Mouse (Mus musculus) liver, embryonic 12.5 days (tissue): ENCODE measurements around the gene Oca2. TPM values are rescaled to one million over a fixed set of nuclear protein-coding genes. Genes with fewer than 3 reads are reported as not detected.

Experiments used
- ATAC-seq: fragments of 200-750 bp; cut with Nextera tagmentation; 2 replicates; pipeline ENCODE4 v1.8.0; 2017; ENCODE audit warnings: moderate number of reproducible peaks, mild to moderate bottlenecking, moderate library complexity
- H3K27ac ChIP-seq: fragments of 300-500 bp; sonication (generic); 2 replicates; pipeline ENCODE4 v1.5.1; 2016; ENCODE audit warnings: mild to moderate bottlenecking
- H3K27me3 ChIP-seq: fragments of 300-500 bp; sonication (generic); replicated peaks from 2 replicates; pipeline ENCODE4 v1.6.1; 2016; ENCODE audit warnings: mild to moderate bottlenecking, moderate library complexity
- H3K36me3 ChIP-seq: fragments of 300-500 bp; sonication (generic); 2 replicates; pipeline ENCODE4 v1.6.1; 2016; ENCODE audit warnings: mild to moderate bottlenecking, moderate library complexity
- H3K4me1 ChIP-seq: fragments of 300-500 bp; sonication (generic); 2 replicates; pipeline ENCODE4 v1.6.1; 2016
- H3K4me2 ChIP-seq: fragments of 300-500 bp; sonication (generic); 2 replicates; pipeline ENCODE4 v1.6.1; 2016; ENCODE audit warnings: mild to moderate bottlenecking, moderate library complexity
- H3K4me3 ChIP-seq: fragments of 300-500 bp; sonication (generic); 2 replicates; pipeline ENCODE4 v1.5.1; 2016; ENCODE audit warnings: mild to moderate bottlenecking, moderate library complexity
- H3K9ac ChIP-seq: fragments of 300-500 bp; sonication (generic); 2 replicates; pipeline ENCODE4 v1.6.1; 2016; ENCODE audit warnings: mild to moderate bottlenecking, moderate library complexity
- H3K9me3 ChIP-seq: fragments of 300-500 bp; sonication (generic); replicated peaks from 2 replicates; pipeline ENCODE4 v1.6.1; 2016; ENCODE audit warnings: mild to moderate bottlenecking, moderate library complexity
- WGBS: fragments of 180-500 bp; shearing (Covaris S2); methylation state at CpG from one replicate; pipeline ENCODE4 v1.1.7; 2016; ENCODE audit not compliant: insufficient replicate concordance; 5-methylcytosine and 5-hydroxymethylcytosine counted together
- polyA plus RNA-seq: library from polyadenylated mRNA; unstranded; fragments of >200 nt; fragmentation: Nextera tagmentation; extraction: Ambion mirVana; gene quantifications from 2 replicates; pipeline ENCODE4 v1.2.1, GENCODE M21; 2016

Oca2 gene
- polyA plus RNA-seq = not detected in 2 replicates

GRCm38 (mm10) chr7:56239543-56239942 lies at the start of gene Oca2:
Gene Oca2, plus strand, starts transcription at chr7:56239760.
- 39% methylated on average over 3 of the region's 3 CpGs for WGBS
- no peaks in the 10 kb centered on the region for H3K4me1 ChIP-seq
- H3K9me3 ChIP-seq = no peaks in the 10 kb centered on the region
- no peaks in the 10 kb centered on the region for H3K36me3 ChIP-seq
- H3K4me3 ChIP-seq = no peak within 1 kb of the TSS
- no peak within 1 kb of the TSS for H3K9ac ChIP-seq
- no peak within 1 kb of the TSS for H3K27ac ChIP-seq
- no peak for ATAC-seq
- H3K27me3 ChIP-seq = no peaks in the 10 kb centered on the region
- no peak within 1 kb of the TSS for H3K4me2 ChIP-seq

DNA sequence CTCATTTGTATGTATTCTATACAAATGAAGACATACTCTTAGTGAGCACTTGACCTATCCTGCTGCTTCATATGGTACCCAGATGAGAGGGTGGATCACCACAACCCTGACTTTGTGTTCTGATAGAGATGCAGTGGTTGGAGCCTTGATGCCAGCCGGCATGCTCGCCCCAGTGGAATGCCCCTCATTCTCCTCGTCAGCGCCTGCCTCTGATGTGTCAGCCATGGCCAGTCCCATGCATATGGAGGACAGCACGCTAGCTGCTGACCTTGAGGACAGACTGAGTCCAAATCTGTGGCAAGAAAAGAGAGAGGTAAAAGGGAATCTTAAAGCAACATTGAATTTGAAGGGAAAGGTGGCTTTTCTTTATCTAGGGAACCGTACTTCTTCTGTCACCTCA lies 48.5 kb upstream of the Oca2 start:
- no peak for ATAC-seq
- H3K27me3 ChIP-seq = no peaks in the 10 kb centered on the region
- H3K9ac ChIP-seq = no peak overlapping the region
- no peaks in the 10 kb centered on the region for H3K4me1 ChIP-seq
- H3K4me3 ChIP-seq = no peak overlapping the region
- H3K27ac ChIP-seq = no peak overlapping the region
- no peaks in the 10 kb centered on the region for H3K9me3 ChIP-seq
- 90% methylated on average over 6 of the region's 6 CpGs for WGBS
- peaks cover 74% of the 10 kb centered on the region for H3K36me3 ChIP-seq
- no peak overlapping the region for H3K4me2 ChIP-seq

DNA sequence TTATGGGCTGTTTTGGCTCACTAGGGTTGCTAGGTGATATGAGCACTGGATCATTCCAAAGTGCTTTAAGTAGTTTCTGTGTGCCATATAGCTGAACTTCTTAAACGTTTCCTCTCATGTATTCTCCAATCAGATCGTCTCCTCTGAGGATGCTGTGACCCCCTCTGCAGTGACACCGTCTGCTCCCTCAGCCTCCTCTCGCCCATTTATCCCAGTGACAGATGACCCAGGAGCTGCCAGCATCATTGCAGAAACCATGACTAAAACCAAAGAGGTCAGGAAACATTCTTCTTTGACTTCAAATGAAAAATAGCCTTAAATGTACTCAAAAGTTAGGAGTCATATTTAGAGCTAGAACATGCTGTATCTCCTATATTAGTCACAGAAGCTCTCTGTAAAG lies 47.9 kb upstream of the Oca2 start:
- no peak for ATAC-seq
- Histone ChIP-seq H3K4me2 (no peak overlapping the region), H3K27ac (no peak overlapping the region), H3K36me3 (peaks cover 78% of the 10 kb centered on the region), H3K9me3 (no peaks in the 10 kb centered on the region), H3K27me3 (no peaks in the 10 kb centered on the region), H3K9ac (no peak overlapping the region), H3K4me1 (no peaks in the 10 kb centered on the region), H3K4me3 (no peak overlapping the region)
- WGBS = 81% methylated on average over 4 of the region's 4 CpGs

DNA sequence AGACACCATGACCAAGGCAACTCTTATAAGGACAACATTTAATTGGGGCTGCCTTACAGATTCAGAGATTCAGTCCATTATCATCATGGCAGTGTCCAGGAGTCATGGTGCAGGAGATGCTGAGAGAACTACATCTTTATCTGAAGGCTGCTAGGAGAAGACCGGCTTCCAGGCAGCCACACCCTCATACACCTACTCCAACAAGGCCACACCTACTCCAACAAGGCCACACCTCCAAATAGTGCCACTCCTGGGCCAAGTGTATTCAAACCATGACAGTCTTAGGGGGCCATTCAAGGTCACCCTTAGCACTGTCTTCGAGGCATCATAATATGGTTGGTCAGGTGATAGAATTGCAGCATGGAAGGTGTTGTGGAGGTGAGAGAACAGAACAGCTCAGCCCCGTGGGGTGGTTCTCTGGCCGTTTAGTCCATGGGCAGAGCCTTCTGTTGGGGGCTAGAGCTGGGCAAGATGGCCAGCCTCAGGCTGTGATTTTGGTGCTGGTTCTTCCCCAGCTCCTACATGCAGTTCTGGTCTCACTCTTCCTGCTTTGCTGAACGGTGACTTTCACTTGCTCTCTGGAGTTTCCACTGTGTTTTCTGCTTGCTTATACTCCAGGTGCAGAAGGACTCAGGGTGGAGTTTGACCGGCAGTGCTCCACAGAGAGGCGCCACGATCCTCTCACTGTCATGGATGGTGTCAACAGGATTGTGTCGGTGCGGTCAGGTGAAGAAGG lies 37.9 kb upstream of the Oca2 start:
- H3K27ac ChIP-seq = no peak overlapping the region
- peak; percentile 51; the same call in 1 of the 2 replicates for ATAC-seq
- no peak overlapping the region for H3K4me3 ChIP-seq
- peaks cover 92% of the 10 kb centered on the region for H3K36me3 ChIP-seq
- no peaks in the 10 kb centered on the region for H3K9me3 ChIP-seq
- H3K27me3 ChIP-seq = no peaks in the 10 kb centered on the region
- H3K4me2 ChIP-seq = no peak overlapping the region
- WGBS = 82% methylated on average over 10 of the region's 10 CpGs
- no peak overlapping the region for H3K9ac ChIP-seq
- no peaks in the 10 kb centered on the region for H3K4me1 ChIP-seq

- Histone ChIP-seq H3K4me3 (no peak overlapping the region), H3K4me2 (no peak overlapping the region), H3K27ac (no peak overlapping the region), H3K9ac (no peak overlapping the region), H3K27me3 (no peaks in the 10 kb centered on the region), H3K9me3 (no peaks in the 10 kb centered on the region), H3K36me3 (peaks cover 89% of the 10 kb centered on the region), H3K4me1 (no peaks in the 10 kb centered on the region)
- ATAC-seq = no peak
- WGBS = 93% methylated on average over 3 of the region's 3 CpGs
Measured at GRCm38 (mm10) chr7:56202843-56203242, 36.7 kb upstream of the Oca2 start.

DNA sequence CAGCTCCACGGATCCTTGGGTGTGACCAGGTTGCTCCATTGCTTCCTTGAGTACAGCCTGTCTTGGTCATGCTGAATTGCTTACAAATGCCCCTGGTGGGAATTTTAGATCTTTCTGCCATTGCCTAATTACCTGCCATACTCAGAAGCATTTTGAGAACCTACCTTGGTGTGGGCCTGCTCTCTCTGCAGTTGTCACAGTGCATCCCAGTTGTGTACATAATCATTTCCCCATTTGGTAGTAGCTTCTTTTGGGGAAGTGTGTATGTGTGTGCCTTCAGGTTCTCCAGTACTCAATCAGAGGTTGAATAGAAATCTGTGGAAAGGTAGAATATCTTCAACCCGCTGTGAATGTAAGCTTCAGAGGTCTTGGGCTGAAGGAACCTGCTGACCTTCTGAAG lies 36.3 kb upstream of the Oca2 start:
- Histone ChIP-seq H3K9ac (no peak overlapping the region), H3K4me2 (no peak overlapping the region), H3K27ac (no peak overlapping the region), H3K4me3 (no peak overlapping the region), H3K36me3 (peaks cover 87% of the 10 kb centered on the region), H3K9me3 (no peaks in the 10 kb centered on the region), H3K27me3 (no peaks in the 10 kb centered on the region), H3K4me1 (no peaks in the 10 kb centered on the region)
- no peak for ATAC-seq
- WGBS = 92% methylated on average over 2 of the region's 2 CpGs

GRCm38 (mm10) chr7:56204877-56205276 lies 34.7 kb upstream of the Oca2 start:
- no peaks in the 10 kb centered on the region for H3K9me3 ChIP-seq
- no peaks in the 10 kb centered on the region for H3K4me1 ChIP-seq
- H3K36me3 ChIP-seq = peaks cover 89% of the 10 kb centered on the region
- no peak overlapping the region for H3K27ac ChIP-seq
- H3K4me2 ChIP-seq = no peak overlapping the region
- ATAC-seq = no peak
- H3K4me3 ChIP-seq = no peak overlapping the region
- WGBS = 84% methylated on average over 3 of the region's 3 CpGs
- no peak overlapping the region for H3K9ac ChIP-seq
- no peaks in the 10 kb centered on the region for H3K27me3 ChIP-seq

- Histone ChIP-seq H3K9me3 (no peaks in the 10 kb centered on the region), H3K4me3 (no peak overlapping the region), H3K27me3 (no peaks in the 10 kb centered on the region), H3K4me2 (no peak overlapping the region), H3K4me1 (no peaks in the 10 kb centered on the region), H3K9ac (no peak overlapping the region), H3K36me3 (peaks cover 92% of the 10 kb centered on the region), H3K27ac (no peak overlapping the region)
- WGBS = 83% methylated on average over 6 of the region's 6 CpGs
- ATAC-seq = no peak
Measured at GRCm38 (mm10) chr7:56220811-56221210, 18.7 kb upstream of the Oca2 start.

- peaks cover 17% of the 10 kb centered on the region for H3K36me3 ChIP-seq
Measured at GRCm38 (mm10) chr7:56235794-56236423, 3.7 kb upstream of the Oca2 start.

DNA sequence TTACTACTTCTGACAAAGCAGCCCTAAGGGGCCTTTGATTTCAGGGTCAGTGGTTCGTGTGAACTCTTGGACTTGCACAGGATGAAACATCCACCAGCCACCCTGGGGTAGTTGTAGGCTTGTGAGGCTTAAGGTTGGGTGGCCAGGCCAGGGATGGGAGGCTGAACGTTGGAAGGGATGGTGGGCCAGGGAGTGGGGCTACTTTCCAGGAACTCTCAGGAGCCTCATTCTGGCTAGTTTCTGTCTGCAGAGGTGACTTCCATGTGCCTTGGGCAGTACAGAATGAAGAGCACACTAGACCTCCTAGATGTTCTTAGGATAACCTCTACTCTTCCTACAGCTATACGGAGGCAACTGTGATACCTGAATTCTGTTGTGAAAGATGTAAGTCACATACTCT lies 2.9 kb upstream of the Oca2 start:
- H3K9ac ChIP-seq = no peak overlapping the region
- H3K36me3 ChIP-seq = peaks cover 11% of the 10 kb centered on the region
- H3K9me3 ChIP-seq = no peaks in the 10 kb centered on the region
- no peak overlapping the region for H3K27ac ChIP-seq
- H3K27me3 ChIP-seq = no peaks in the 10 kb centered on the region
- no peak overlapping the region for H3K4me3 ChIP-seq
- no peak overlapping the region for H3K4me2 ChIP-seq
- no peak for ATAC-seq
- no peaks in the 10 kb centered on the region for H3K4me1 ChIP-seq
- 56% methylated on average over 3 of the region's 3 CpGs for WGBS

More at GRCm38 (mm10) chr7:56235794-56236423, 3.7 kb upstream of the Oca2 start:
- Histone ChIP-seq H3K9me3 (no peaks in the 10 kb centered on the region), H3K4me1 (no peaks in the 10 kb centered on the region), H3K4me2 (no peak overlapping the region), H3K27ac (no peak overlapping the region), H3K9ac (no peak overlapping the region), H3K4me3 (no peak overlapping the region), H3K27me3 (no peaks in the 10 kb centered on the region)
- WGBS = 62% methylated on average over 5 of the region's 5 CpGs
- ATAC-seq = no peak

GRCm38 (mm10) chr7:56254568-56254967 lies 15.0 kb downstream of the Oca2 start:
- Histone ChIP-seq H3K4me2 (no peak overlapping the region), H3K4me3 (no peak overlapping the region), H3K9me3 (no peaks in the 10 kb centered on the region), H3K9ac (no peak overlapping the region), H3K27ac (no peak overlapping the region), H3K4me1 (no peaks in the 10 kb centered on the region), H3K36me3 (no peaks in the 10 kb centered on the region), H3K27me3 (no peaks in the 10 kb centered on the region)
- ATAC-seq = no peak
- WGBS = 69% methylated on average over 10 of the region's 10 CpGs

GRCm38 (mm10) chr7:56257875-56258441 lies 18.4 kb downstream of the Oca2 start:
- Histone ChIP-seq H3K4me1 (no peaks in the 10 kb centered on the region), H3K4me2 (no peak overlapping the region), H3K36me3 (no peaks in the 10 kb centered on the region), H3K9me3 (no peaks in the 10 kb centered on the region), H3K4me3 (no peak overlapping the region), H3K27me3 (no peaks in the 10 kb centered on the region), H3K9ac (no peak overlapping the region), H3K27ac (no peak overlapping the region)
- WGBS = 61% methylated on average over 3 of the region's 3 CpGs
- no peak for ATAC-seq
